Mouse (Mus musculus): ENCODE measurements around the gene Gabrb3. TPM values are rescaled to one million over a fixed set of nuclear protein-coding genes. Genes with fewer than 3 reads are reported as not detected.

Gabrb3 gene
- polyA plus RNA-seq, 1 experiment from 2014 or later = 3.4 TPM

- Histone ChIP-seq H3K27me3 (no peaks in the 10 kb centered on the region), H3K4me2 (replicated peaks) (no peak overlapping the region), H3K27ac (replicated peaks) (no peak overlapping the region), H3K4me3 (replicated peaks) (no peak overlapping the region), H3K9ac (no peak overlapping the region), H3K4me1 (no peaks in the 10 kb centered on the region), H3K9me3 (replicated peaks) (no peaks in the 10 kb centered on the region), H3K36me3 (no peaks in the 10 kb centered on the region)
- 95% methylated on average over 1 of the region's 1 CpGs for WGBS
- no peak for ATAC-seq (ENCODE audit: insufficient number of reproducible peaks, low FRiP score, low TSS enrichment, low read depth)
Measured at GRCm38 (mm10) chr7:57471316-57471715, 51.8 kb downstream of the Gabrb3 start.

DNA sequence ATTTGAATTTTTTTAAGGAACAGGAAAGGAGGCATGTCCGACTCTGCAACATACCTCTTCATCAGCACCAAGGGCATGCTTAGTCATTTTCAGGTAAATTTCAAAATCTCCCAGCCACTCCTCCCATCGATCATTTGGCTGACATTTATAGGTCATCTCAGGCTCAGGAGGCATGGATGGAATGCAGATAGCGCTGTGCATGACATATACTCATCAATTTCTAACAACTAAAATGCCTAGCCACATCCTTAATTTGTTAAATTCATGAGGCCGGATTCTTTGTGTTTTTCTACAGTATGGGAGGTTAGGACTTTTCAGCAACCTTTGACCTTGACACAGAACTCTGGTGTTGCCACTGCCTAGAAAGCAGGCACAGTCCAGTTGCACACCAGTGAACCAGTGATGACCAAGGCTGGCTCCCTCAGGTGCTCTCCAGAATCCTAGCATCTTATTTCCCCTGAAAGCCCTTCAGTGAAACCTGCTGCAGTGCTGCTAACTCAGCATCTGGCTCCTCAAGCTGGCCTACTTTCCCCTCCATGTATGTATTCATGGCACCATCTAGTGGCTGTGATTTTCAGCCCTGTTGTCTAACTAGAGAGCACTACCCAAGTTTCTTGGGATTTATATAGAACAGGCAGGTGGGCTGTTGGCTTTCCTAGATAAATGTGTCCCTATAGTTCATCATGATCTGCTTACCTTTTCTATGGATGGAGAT is 54.5 kb downstream of the Gabrb3 start:
- Histone ChIP-seq H3K27me3 (no peaks in the 10 kb centered on the region), H3K36me3 (no peaks in the 10 kb centered on the region), H3K9ac (no peak overlapping the region), H3K4me2 (replicated peaks) (no peak overlapping the region), H3K4me3 (replicated peaks) (no peak overlapping the region), H3K4me1 (no peaks in the 10 kb centered on the region), H3K9me3 (replicated peaks) (no peaks in the 10 kb centered on the region), H3K27ac (replicated peaks) (no peak overlapping the region)
- ATAC-seq (ENCODE audit: insufficient number of reproducible peaks, low FRiP score, low TSS enrichment, low read depth) = no peak; the same call in 1 of the 2 replicates
- 73% methylated on average over 4 of the region's 4 CpGs for WGBS

DNA sequence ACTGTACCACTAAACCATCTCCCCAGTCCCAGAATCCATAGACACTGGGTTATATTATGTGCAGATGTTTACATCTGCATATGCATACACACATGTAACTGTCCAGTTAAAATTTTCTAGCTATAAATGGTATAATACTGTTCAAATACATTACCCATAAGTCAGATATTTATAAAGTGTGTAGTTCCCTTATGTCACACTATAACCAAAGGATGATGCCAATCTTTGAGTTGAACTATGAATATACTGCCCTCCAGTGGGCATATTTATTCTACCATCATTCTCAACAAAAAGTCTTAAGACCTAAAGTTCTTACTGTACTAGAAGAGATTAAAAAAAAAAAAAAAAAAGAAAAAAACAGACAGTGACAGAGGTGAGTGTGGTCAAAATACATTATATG is 63.4 kb downstream of the Gabrb3 start:
- no peak for ATAC-seq (ENCODE audit: insufficient number of reproducible peaks, low FRiP score, low TSS enrichment, low read depth)
- Histone ChIP-seq H3K4me3 (replicated peaks) (no peak overlapping the region), H3K27me3 (no peaks in the 10 kb centered on the region), H3K9ac (no peak overlapping the region), H3K4me2 (replicated peaks) (no peak overlapping the region), H3K36me3 (no peaks in the 10 kb centered on the region), H3K27ac (replicated peaks) (no peak overlapping the region), H3K4me1 (no peaks in the 10 kb centered on the region), H3K9me3 (replicated peaks) (no peaks in the 10 kb centered on the region)

DNA sequence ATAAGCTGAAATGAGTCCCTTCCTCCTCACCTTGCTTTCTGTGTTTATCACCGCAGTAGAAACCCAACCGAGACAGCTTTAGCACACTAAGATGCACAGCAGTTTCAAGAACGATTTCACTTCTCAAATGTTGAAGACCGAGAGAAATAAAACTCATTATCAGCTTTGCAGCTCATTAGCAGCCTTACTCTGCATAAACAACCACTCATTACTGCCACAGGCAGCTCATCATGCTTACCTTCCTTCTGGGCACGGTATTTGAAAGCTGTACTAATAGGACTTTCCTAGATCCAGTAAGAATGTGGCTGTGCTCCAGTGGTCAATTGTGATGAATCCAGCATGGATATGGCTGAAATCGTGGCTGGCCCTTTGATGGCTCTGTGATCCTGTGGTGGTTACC is 67.4 kb downstream of the Gabrb3 start:
- Histone ChIP-seq H3K36me3 (no peaks in the 10 kb centered on the region), H3K9ac (no peak overlapping the region), H3K4me1 (no peaks in the 10 kb centered on the region), H3K27ac (replicated peaks) (no peak overlapping the region), H3K27me3 (no peaks in the 10 kb centered on the region), H3K9me3 (replicated peaks) (no peaks in the 10 kb centered on the region), H3K4me3 (replicated peaks) (no peak overlapping the region), H3K4me2 (replicated peaks) (no peak overlapping the region)
- 80% methylated on average over 6 of the region's 6 CpGs for WGBS
- no peak for ATAC-seq (ENCODE audit: insufficient number of reproducible peaks, low FRiP score, low TSS enrichment, low read depth)

DNA sequence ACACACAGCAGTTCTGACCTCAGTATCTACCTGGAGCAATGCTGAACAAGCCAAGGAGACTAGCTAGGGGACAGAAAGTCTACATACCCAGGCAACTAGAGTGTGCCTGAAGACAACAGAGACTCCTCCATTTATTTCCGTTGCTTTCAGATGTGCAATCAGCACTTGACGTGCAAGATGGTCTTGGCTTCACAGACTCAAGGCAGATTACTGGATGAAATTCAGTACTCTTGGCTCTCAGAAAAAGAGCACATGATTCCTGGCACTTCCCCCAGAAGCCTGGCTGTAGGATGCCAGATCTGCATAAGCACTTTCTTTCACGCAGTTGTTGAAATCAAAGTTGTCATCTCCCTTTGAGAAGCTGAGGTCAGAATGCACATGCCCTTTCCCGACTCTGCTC is 72.3 kb downstream of the Gabrb3 start:
- ATAC-seq (ENCODE audit: insufficient number of reproducible peaks, low FRiP score, low TSS enrichment, low read depth) = no peak
- Histone ChIP-seq H3K27me3 (no peaks in the 10 kb centered on the region), H3K4me1 (no peaks in the 10 kb centered on the region), H3K9ac (no peak overlapping the region), H3K4me3 (replicated peaks) (no peak overlapping the region), H3K4me2 (replicated peaks) (no peak overlapping the region), H3K27ac (replicated peaks) (no peak overlapping the region), H3K36me3 (no peaks in the 10 kb centered on the region), H3K9me3 (replicated peaks) (no peaks in the 10 kb centered on the region)
- 61% methylated on average over 4 of the region's 4 CpGs for WGBS

GRCm38 (mm10) chr7:57502809-57503208 is 83.3 kb downstream of the Gabrb3 start:
- 73% methylated on average over 4 of the region's 4 CpGs for WGBS
- H3K27ac ChIP-seq (replicated peaks) = no peak overlapping the region

GRCm38 (mm10) chr7:57508860-57509632 is 89.6 kb downstream of the Gabrb3 start:
- no peak overlapping the region for H3K9ac ChIP-seq
- H3K4me3 ChIP-seq (replicated peaks) = peak overlapping the region; percentile 42
- peaks cover 12% of the 10 kb centered on the region for H3K4me1 ChIP-seq
- H3K9me3 ChIP-seq (replicated peaks) = no peaks in the 10 kb centered on the region
- no peaks in the 10 kb centered on the region for H3K36me3 ChIP-seq
- peaks cover 56% of the 10 kb centered on the region for H3K27me3 ChIP-seq
- WGBS = 2% methylated on average over 66 of the region's 72 CpGs
- H3K4me2 ChIP-seq (replicated peaks) = peak overlapping the region; percentile 69
- 0 out of 2 replicates have a peak, but pooled peaks have one; percentile 11 for ATAC-seq (ENCODE audit: insufficient number of reproducible peaks, low FRiP score, low TSS enrichment, low read depth)
- no peak overlapping the region for H3K27ac ChIP-seq (replicated peaks)

More at GRCm38 (mm10) chr7:57502809-57503208, 83.3 kb downstream of the Gabrb3 start:
- H3K4me2 ChIP-seq (replicated peaks) = no peak overlapping the region
- H3K27me3 ChIP-seq = peaks cover 15% of the 10 kb centered on the region
- H3K36me3 ChIP-seq = no peaks in the 10 kb centered on the region
- ATAC-seq (ENCODE audit: insufficient number of reproducible peaks, low FRiP score, low TSS enrichment, low read depth) = no peak
- no peak overlapping the region for H3K9ac ChIP-seq
- no peak overlapping the region for H3K4me3 ChIP-seq (replicated peaks)
- H3K9me3 ChIP-seq (replicated peaks) = no peaks in the 10 kb centered on the region
- no peaks in the 10 kb centered on the region for H3K4me1 ChIP-seq

GRCm38 (mm10) chr7:57509681-57510141 is 90.2 kb downstream of the Gabrb3 start, which contains the start of gene Gabra5:
TSS of gene Gabra5 (minus strand) at chr7:57510059.
- Histone ChIP-seq H3K4me1 (peaks cover 12% of the 10 kb centered on the region), H3K4me2 (replicated peaks) (peak within 1 kb of the TSS; percentile 69), H3K36me3 (no peaks in the 10 kb centered on the region), H3K4me3 (replicated peaks) (peak within 1 kb of the TSS; percentile 42), H3K27me3 (peaks cover 56% of the 10 kb centered on the region), H3K9ac (no peak within 1 kb of the TSS), H3K27ac (replicated peaks) (no peak within 1 kb of the TSS), H3K9me3 (replicated peaks) (no peaks in the 10 kb centered on the region)
- peak; percentile 29; the same call in 1 of the 2 replicates for ATAC-seq (ENCODE audit: insufficient number of reproducible peaks, low FRiP score, low TSS enrichment, low read depth)
- WGBS = under 1% methylated on average over 59 of the region's 59 CpGs

DNA sequence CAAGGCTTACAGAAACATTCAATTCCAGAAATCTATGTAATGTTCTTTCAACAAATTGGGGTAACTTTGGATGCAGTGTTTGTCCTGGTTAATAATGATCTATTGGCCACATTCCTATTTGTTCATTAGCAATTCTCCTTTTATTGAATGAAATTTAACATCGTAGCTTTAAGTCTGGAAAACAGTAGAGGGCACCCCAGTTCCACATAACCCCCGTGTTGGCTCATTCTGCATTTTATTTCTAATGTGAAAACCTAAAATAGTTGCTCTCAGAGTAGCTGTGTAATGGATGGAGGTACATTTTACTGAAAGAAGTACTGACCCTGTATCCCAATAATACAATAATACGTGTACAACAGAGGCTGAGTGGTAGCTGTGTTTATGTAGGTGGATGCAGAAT is 93.5 kb downstream of the Gabrb3 start:
- peaks cover 12% of the 10 kb centered on the region for H3K4me1 ChIP-seq
- H3K4me2 ChIP-seq (replicated peaks) = no peak overlapping the region
- no peak for ATAC-seq (ENCODE audit: insufficient number of reproducible peaks, low FRiP score, low TSS enrichment, low read depth)
- H3K4me3 ChIP-seq (replicated peaks) = no peak overlapping the region
- H3K27ac ChIP-seq (replicated peaks) = no peak overlapping the region
- H3K27me3 ChIP-seq = peaks cover 39% of the 10 kb centered on the region
- H3K9me3 ChIP-seq (replicated peaks) = no peaks in the 10 kb centered on the region
- 23% methylated on average over 3 of the region's 3 CpGs for WGBS
- H3K9ac ChIP-seq = no peak overlapping the region
- no peaks in the 10 kb centered on the region for H3K36me3 ChIP-seq

DNA sequence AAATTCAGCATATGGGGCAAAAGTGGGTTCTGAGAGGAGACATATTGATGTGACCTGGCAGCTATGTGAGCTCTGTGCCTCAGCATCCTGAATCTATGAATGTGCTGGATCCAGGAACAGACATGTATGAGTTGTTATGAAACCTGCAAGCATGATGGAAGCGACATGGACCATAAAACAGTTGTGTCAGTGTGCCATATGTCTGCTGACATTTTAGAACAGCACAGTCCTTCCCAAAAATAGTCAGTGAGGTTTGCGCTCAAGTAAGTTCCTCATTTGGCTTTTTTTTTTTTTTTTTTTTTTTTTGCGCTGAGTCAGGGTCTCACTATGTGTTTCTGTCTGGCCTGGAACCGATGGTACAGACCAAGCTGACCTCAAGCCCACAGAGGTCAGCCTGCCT is 110.0 kb downstream of the Gabrb3 start:
- Histone ChIP-seq H3K9me3 (replicated peaks) (no peaks in the 10 kb centered on the region), H3K36me3 (no peaks in the 10 kb centered on the region), H3K27me3 (no peaks in the 10 kb centered on the region), H3K4me1 (no peaks in the 10 kb centered on the region), H3K27ac (replicated peaks) (no peak overlapping the region), H3K9ac (no peak overlapping the region), H3K4me3 (replicated peaks) (no peak overlapping the region), H3K4me2 (replicated peaks) (no peak overlapping the region)
- 80% methylated on average over 4 of the region's 4 CpGs for WGBS
- ATAC-seq (ENCODE audit: insufficient number of reproducible peaks, low FRiP score, low TSS enrichment, low read depth) = no peak

DNA sequence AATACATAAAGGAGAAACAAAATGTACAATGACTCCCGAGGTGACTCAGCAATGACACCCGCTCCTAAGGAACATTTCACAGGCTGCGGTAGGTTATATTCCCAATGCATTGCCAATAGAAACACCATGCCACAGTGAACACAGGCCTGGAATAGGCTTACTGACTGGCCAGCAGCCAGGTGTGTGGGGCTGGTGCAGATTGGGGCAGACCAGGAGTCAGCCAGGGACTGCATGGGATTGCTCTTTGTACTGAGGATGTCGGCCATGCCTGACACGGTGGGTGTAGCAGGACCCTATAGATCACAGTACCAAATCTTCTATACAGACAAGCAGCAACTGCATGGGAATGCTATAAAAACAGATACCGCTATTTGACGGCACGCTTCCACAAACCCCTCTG is 110.5 kb downstream of the Gabrb3 start:
- H3K4me2 ChIP-seq (replicated peaks) = no peak overlapping the region
- H3K9me3 ChIP-seq (replicated peaks) = no peaks in the 10 kb centered on the region
- H3K27ac ChIP-seq (replicated peaks) = no peak overlapping the region
- H3K4me3 ChIP-seq (replicated peaks) = no peak overlapping the region
- no peaks in the 10 kb centered on the region for H3K27me3 ChIP-seq
- WGBS = 86% methylated on average over 8 of the region's 8 CpGs
- no peak overlapping the region for H3K9ac ChIP-seq
- no peaks in the 10 kb centered on the region for H3K36me3 ChIP-seq
- ATAC-seq (ENCODE audit: insufficient number of reproducible peaks, low FRiP score, low TSS enrichment, low read depth) = no peak
- no peaks in the 10 kb centered on the region for H3K4me1 ChIP-seq
